Mouse (Mus musculus) cerebellum, adult 18-20 months (tissue): Measurements from ENCODE around the gene Slc34a3.

Experiments used
- DNase-seq, 2 experiments: peaks; one replicate each; pipeline ENCODE4 v3.0.0; 2021

Gene Slc34a3

DNA sequence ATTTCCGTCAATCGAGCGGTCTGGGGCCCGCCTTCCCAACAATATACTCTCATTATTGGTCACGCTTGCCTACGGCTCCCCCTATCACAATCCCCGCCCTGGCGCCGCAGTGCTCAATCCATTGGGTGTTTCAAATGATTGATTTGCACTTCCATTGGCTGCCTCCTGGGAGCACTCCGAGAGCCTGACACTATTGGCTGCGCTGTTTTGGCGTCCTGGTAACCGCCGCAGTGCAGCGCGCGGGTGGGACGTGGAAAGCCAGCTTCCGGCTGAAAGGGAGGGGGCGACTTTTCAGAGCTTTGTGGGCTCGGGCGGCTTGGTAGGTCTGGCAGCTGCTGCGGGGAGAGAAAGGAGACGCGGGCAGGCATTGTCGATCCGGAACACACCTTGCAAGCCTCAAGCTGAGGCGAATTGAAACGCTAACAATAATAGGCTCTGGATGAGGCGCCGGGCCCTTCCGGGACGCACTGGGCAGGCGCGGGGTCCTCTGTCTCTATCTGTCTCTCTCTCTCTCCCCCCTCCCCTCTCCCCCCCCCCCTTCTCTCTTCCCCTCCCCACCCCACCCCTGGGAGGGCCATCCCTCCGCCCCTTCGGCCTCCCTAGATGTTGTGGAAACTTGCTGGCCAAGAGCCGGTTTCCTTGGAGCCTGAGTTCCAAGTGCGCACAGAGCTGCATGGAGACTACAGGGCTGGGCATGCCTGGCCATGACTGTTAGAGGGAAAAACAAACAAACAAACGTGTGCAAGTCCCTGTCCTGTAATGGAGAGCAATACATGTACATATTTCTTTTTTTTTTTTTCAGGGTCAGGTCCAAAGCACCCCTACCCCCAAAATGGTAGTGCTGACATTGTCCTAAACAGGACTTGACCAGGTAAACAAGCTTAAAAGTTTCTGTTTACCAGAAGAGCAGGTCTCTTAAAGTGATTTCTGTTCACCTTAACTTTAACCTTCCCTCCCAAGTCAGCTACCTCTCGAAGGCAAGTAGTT lies 9.1 kb downstream of the Slc34a3 start:
- peak; percentile 95 to 99 for DNase-seq

DNA sequence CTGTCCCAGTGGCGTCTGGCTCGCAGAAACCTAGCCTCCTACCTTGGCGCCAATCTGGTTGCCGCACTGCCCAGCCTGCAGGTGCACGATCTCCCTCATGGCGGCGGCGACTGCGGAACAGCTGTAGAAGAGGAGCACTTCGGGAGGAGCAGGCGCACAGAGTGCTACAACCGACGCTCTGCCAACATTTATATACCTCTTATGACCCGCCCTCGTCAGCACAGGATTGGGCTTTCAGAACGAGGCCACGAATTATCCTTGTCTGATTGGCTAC lies 9.7 kb downstream of the Slc34a3 start, which contains the start of gene Tubb4b:
Tubb4b (minus strand) TSS at position 211 of the 274 bp plus-strand sequence.
- no peak for DNase-seq

DNA sequence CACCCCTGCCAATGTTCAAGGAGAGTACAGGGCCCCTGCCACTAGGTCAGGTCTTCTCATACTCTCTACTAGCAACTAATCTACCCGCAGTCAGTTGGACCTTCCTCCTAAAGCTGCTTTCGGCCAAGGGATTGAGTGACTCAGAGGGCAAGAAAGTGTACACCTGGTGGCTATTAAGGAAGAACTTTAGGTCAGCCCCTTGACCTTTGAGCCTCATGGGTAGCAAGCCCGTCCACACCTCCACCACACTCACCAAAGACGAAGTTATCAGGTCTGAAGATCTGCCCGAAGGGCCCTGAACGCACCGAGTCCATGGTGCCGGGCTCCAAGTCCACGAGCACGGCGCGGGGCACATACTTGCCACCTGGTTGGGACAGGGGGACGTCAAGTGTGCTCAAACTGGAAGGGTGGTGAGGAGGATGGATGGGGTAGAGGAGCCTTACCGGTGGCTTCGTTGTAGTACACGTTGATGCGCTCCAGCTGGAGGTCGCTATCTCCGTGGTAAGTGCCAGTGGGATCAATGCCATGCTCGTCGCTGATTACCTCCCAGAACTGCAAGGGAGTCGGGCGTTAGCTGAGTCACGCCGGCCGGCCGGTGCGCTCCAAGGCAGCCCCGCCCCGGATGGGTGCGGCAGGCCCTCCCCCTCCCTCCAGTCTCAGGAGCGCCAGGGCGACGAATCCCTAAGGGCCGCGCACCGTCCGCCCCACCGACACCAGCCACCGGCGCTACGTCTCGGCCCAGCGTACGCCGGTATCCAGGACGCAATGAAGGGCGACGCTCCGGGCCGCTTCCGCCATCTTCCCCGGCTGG lies 10.3 kb downstream of the Slc34a3 start:
- peak in 1 of 2 experiments; percentile 76 for DNase-seq

DNA sequence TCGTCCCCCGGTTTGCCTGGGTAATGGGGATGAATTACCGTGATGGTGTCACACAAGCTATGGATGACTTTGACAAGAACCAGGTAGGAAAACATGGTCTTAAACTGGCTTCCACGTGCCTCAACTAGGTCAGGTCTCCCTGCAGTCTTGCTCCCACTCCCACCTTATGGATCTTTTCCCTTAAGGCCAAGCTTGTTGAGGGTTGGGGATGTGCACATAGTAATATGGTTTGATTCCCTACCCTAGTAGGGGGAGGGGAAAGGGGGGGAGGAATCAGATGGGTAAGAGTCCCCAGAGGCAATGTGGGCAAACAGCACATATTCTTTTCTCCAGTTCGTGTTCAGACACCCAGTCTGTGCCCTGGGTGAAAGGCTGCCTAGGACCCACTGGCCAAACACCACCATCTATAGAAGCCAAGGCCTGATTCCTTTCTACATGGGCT lies 12.8 kb downstream of the Slc34a3 start:
- no peak for DNase-seq

DNA sequence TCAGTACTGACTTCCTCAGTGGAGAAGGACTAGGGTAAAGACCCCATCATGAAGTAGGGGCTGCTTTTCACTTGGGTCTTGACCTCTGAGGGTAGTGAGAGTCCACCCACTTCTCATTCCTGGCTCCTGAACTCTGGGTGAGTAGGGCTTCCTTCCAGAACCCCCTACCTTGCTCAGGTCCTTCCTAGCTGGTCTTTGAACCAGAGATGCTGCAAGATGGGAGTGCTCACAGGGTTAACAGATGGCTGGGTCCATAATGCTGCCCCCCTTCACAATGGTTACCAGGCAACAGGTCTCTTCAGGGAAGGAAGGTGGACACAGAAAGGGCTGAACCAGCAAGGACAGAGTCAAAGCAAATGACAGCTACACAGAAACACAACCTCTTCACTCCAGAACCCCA lies 15.7 kb downstream of the Slc34a3 start, which contains the start of gene Fam166a:
Fam166a (plus strand) TSS at position 301 of the 400 bp plus-strand sequence.
- DNase-seq, result no peak

DNA sequence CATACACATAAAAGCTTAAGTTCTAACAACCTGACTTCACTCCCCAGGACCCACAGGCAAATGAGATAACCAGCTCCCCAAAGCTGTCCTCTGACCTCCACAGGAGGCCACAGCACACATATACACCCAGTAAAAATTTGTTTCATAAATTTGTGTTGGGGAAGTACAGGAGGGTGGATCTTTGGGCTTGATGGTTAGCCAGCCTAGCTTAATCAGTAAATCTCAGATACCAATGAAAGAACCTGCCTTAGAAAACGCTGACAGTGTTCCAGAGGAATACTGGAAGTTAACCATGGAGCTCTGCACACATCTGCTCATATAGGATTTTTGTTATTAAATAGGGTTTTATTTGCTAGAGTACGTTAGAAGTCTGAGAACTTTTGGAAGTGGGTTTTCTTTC lies 16.5 kb downstream of the Slc34a3 start:
- no peak for DNase-seq

DNA sequence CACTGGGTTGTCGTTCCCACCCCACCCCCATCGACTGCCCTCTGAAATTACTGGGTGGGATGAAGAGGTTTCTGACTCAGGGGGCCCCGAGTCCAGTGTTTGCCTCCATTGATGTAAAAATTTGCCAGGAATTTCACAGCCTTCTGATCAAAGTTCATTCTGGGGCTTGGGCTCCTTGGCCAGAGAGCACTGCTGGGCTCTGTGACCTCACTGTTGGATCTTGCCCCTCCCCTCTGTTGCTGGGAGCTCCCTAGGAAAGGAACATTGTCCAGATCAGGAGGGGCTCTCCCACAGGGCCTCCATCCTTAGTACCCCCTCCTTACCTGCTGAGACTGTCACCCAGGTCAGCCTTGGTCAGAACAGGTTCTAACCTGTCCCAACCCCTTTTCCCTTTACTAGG lies 19.7 kb downstream of the Slc34a3 start, which contains the start of gene Stpg3:
Stpg3 (minus strand) TSS at position 194 of the 400 bp plus-strand sequence.
- peak in 1 of 2 experiments; percentile 0 for DNase-seq

DNA sequence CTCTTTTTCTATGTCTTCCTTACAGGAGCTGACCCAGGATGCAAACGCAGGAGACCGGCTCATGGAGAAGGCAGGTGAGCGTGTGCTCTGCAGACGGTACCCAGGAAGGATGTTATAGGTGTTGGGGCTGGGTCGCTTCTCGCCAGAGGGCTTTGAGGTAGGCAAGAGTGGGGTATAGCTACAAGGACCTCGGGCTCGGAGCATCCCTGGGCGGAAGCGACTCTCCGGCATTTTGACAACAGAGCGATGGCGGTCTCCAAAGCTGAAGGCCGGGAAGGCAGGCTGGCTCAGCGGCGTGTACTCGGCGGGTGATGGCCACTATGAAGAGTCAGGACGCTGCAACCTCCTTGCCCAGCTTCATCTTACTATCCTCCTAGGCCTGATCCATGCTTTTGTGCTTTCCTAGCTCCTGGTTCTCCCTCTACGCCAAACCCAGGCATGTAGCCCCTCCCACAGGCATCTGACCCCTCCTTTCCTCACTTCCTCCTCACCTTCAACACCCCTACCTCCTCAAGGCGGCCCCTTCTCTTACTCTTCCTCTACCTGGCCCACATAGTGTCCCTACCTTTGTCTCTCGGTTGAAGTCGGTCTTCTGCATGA lies 20.8 kb downstream of the Slc34a3 start:
- no peak for DNase-seq

DNA sequence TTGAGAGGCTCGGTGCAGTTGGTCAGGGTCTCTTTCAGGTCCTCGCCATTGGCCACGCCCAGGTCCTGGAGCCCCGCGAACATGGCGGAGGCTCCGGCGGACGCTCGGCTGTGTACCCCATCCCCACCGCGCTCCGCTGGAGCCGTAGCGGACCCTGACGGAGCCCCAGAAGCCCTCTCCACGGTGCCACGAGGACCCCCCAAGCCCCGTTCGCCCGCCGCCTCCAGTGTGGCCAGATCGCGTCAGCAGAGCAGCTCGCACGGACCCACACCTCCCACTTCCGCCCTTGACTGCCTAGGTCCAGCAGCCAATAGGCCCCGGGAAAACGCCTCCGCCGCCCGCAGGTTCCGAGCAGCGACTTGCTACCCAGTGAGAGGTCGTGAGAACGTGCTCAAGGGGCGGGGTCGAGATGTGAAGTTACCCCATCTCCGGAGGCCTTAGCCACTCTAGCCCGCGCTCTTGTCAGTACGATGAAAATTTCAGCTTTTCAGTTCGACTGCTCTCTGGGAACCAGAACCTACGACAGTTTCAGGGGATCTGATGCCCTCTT lies 23.0 kb downstream of the Slc34a3 start, which contains the start of gene Nelfb:
Nelfb (minus strand) TSS at position 369 of the 550 bp plus-strand sequence.
- peak; percentile 84 to 87 for DNase-seq

DNA sequence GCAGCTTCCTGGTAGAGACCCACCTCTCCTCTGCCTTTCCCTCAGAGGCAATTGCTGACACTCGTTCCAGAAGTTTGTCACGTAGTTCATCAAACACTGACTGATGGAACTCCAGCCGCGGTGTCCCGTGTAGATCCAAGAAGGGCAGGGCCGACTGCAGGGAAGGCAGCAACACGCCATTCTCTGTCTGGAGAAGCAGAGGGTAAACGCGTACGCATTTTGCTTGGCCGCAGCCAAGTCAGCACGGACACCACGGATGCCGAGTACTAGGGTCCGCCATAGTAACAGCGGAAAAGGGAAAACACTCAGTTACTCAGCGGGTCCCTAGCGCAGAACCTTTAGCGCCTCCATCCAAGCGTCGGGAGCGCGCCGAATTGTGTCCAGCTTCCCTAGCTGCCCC lies 23.5 kb downstream of the Slc34a3 start:
- no peak for DNase-seq

DNA sequence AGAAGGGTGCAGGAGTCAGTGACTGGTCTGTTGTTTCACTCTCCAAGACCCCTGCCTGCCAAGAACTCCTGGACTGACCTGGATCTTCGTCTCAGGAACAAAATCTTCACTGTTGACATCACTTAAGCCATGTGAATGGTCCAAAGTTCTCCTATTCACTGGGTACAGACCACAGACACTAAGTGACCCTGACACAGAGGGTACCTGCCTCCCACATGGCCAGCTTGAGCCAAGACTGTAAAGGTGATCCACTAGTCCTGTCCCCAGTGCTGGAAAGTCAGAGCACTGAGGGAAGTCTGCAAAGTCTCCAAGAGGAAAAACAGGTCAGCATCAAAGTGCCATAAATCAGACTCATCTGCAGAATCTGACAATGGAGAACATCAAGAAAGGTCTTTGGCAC lies 26.6 kb downstream of the Slc34a3 start:
- no peak for DNase-seq

DNA sequence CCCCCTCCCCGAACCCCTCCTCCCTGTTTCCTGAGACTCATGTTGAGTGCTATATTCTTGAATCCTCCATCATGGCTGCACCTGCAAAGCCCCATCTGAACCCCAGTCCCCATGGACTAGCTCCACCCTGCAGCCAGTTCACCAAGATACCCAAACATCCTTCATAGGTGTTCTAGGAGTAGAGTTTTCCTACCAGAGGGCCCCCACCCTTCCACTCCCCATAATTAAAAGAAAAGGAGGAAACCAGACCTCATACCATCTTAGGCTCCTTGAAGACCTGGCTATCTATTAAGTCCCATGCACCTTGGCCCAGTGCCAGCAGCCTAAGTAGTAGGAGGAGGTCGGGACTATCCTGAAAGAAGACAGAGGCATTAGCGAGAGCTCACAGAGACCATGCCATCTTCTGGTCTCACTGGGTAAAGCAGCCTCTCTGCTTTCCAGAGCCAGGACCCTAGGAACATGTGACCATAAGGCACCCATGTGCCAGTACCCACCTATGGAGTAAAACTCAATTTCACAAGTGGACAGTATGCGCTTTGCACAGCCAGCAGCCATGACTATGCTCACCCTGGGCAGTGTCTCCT lies 30.4 kb downstream of the Slc34a3 start:
- DNase-seq, result no peak

DNA sequence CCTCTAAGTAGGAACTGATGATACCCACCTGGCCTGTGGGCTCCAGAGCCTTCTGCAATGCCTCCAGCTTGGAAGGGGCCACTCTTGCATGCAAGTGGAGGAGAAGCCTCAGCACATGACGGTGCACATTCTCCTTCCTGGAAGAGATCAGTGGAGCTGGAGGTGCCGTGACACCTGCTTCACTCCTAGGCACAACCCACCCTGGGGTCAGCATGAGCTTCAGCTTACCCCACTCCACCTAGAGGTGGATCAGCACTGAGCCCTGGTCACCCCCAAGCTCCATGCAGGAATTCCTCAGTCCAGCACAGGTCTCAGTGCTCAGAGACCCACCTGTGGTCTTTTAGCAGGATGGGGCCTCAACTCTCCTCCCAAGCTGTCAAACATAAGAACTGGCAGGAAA lies 33.5 kb downstream of the Slc34a3 start:
- DNase-seq, result no peak

DNA sequence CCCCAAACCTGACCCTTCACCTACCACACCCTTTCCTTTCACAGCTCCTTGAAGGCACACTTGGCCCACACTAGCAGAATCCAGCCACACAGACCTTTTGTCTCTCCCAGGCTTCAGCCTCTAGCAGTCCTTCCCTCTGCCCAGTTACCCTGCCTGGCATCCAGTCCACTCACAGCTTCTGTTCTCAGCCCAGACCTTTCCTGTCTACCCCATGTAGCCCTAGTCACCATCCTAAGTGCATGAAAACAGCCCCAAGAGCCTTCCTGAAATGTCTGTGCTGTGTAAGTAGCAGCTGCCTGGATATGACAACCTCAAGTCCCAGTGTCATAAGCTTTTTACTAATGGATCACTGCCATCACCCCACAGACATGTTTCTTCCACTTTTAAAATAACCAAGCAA lies 36.2 kb downstream of the Slc34a3 start:
- no peak for DNase-seq

DNA sequence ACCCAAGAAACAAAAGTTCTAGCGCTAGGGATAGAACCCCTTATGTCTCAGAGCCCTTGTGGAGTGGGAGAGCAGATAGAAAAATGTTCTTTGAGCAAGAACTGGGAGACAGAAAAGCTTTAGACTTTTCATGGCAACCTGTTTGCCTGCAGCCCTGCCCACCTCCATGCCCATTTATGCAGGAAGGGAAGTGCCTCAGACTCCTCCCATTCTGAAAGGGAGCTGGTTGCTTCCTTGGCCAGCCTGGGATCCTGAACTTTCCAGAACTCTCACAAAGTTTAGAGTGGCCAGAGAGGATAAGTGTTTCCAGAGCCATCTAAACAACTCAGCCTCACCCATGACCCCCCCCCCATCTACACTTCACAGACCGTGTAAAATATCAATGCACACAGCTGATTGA lies 37.0 kb downstream of the Slc34a3 start:
- no peak for DNase-seq

DNA sequence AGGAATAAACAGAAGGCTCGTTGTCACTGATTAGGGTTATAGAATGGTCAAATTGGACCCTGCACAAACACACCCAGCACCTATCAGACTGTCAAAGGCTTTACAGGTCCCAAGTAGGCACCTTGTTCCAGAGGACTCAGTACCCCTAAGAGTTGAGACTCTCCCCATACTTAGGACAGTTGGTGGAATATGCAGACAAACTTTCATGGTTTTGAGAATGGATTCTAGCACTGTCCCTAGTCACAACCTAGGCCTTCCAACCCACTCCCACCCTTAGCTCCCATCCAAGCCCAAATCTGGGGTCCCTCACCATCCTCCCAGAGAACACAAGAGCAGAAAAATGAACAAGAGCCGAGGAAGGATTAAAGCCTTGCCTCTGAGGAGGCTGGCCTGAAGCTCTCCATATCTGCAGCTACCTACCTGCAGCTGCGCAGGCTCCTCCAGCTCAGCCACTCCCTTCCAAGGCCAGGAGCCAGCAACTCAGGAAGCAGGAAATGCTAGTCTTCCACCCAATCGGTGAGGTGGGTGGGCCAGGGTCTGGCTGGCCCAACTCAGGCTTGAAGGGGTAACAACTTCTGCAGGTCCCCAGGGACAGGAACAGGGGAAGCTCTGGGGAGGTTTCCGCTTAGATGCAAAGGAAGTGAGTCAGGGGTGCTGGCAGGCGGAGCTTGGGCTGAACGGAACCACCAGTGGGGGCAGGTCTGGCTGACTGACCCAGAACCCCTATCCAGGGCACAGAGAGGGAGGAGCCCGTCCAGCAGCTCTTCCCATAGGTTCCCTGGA lies 37.8 kb downstream of the Slc34a3 start, which contains the start of gene Tor4a:
Tor4a (minus strand) TSS at position 715 of the 783 bp plus-strand sequence.
- no peak for DNase-seq

DNA sequence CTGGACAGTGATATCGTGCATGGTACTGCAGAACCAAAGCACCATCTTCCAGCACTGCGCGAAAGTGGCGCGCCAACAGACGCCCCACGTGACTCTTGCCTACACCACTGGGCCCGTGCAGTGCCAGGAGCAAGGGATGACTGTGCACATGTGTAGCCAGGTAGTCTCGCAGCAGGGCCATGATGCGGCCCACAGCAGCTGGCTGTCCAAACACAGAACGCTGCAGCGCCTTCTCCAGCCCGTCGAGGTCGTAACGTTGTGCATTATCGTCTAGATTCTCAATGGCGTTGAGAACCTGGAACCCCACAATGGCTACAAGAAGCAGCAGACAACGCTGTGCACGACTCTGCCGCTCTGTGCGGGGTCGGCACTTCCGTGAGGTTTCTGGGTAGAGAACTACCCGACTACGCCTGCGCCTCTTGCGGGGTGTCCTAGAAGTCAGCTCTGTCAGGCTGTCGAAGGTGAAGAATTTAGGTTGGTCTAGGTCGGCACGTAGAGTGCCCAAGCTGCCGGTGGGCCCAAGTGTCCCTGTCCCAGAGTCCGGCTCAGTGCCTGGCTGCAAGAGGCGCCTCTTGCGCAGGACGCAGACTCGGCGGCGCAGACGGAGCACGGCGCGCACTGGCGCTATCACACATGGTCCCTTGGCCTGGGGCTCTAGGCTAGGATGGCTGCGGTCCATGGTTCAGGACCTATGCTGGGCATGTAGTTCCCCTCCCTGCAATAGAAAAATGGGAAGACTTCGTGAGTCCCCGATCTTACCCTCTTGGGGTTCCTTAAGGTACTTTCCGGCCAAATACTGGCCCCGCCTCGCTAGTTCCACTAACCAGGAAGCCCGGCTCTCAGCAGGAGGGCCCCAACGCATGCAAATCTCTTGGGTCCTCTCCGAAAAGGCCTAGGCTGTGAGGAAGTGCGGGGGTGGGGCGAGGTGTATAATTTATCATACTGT lies 38.7 kb downstream of the Slc34a3 start:
- DNase-seq, result no peak

DNA sequence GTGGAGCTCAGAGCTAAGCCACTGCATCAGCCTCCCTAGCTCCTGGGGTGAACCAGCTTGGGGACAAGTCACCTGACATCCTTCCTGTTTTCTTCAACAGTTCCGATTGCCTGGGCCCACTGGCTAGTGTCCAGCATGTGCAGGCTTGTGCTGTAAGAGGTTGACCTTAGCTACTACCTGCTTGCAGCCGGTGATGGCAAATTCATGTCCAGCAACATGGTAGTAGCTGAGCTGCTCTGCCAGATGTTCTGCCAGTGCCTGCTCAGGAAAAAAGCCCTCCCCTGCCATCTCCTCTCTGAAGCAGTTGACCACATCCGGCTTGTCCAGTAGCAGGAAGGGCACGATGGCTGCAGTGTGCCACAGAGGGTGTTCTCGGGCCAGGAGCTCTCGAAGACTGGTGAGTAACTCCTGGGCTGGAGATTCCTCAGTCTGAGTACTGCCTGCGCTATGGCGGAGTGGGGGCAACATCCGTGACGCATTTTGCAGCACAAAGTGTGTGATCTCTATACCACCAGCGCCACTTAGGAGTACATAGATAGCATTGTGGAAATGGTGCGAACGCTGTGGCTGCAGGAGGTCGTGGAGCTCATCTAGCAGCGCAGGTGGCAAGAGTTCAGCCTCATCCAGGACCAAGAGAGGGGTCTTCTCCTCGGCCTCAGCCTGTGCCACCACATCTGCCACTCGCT lies 39.5 kb downstream of the Slc34a3 start:
- no peak for DNase-seq

DNA sequence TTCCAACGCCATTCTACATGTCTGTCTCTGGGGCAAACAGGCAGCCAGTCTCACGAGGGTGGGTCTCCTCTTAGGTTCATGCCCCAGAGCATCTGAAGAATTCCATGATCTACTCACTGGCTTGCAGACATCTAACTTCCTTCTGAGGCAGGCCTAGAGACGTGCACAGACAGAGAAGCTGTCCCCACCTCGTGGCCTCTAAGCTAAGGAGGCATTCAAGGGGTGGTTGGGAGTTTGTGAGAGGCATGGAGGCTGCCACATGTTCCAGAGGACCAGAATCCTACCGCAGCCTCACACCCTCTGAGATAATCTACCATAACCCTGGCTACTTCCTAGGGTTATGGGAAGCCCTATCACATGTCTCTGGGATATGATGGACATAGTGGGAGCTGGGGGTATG lies 40.2 kb downstream of the Slc34a3 start:
- DNase-seq, result no peak

DNA sequence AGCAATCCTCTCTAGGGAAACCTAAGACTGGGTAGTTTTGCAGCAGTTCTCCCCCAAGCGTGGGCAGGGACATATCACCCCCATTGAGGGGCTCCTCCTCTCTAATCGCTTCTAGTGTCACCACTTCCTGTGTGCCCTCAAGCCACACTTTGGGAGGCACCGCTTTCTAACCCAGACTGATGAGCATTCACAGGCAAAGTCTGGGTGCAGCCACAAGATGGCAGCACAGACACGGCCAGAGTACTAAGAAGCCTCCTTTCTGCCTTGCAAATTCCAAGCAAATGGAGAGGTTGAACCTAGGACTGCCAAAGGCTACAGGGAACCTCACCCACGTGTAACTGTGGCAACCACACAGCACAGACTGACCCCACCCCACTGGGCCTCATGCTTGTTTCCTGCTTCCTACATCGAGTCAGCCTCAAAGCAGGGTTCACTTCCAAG lies 40.8 kb downstream of the Slc34a3 start:
- DNase-seq, result peak; percentile 85 to 90
